Mouse (Mus musculus) hindbrain, embryonic 11.5 days (tissue): Measurements from ENCODE around the gene Ttc23. TPM values are rescaled to one million over a fixed set of nuclear protein-coding genes. Genes with fewer than 3 reads are reported as not detected.

Experiments used
- ATAC-seq: fragments of 200-750 bp; cut with Nextera tagmentation; 2 replicates; pipeline ENCODE4 v1.8.0; 2017; ENCODE audit warnings: mild to moderate bottlenecking, moderate TSS enrichment, moderate library complexity; ENCODE audit not compliant: low FRiP score
- DNase-seq: peaks from one replicate; pipeline ENCODE4 v3.0.0-alpha.2; 2015; ENCODE audit warnings: low spot score
- H3K27ac ChIP-seq: fragments of 300-500 bp; sonication (generic); 2 replicates; pipeline ENCODE4 v1.5.1; 2014; ENCODE audit warnings: mild to moderate bottlenecking, low read depth, low read length
- H3K27me3 ChIP-seq: fragments of 300-500 bp; sonication (generic); 2 replicates; pipeline ENCODE4 v1.6.1; 2014; ENCODE audit warnings: mild to moderate bottlenecking, low read length, moderate library complexity, mixed read lengths; ENCODE audit not compliant: control insufficient read depth, insufficient read depth
- H3K36me3 ChIP-seq: fragments of 300-500 bp; sonication (generic); 2 replicates; pipeline ENCODE4 v1.6.1; 2014; ENCODE audit warnings: mild to moderate bottlenecking, low read length, moderate library complexity, mixed read lengths; ENCODE audit not compliant: control insufficient read depth, insufficient read depth
- H3K4me1 ChIP-seq: fragments of 300-500 bp; sonication (generic); replicated peaks from 2 replicates; pipeline ENCODE4 v1.6.1; 2014; ENCODE audit warnings: low read length, mixed read lengths; ENCODE audit not compliant: control insufficient read depth, insufficient read depth
- H3K4me2 ChIP-seq: fragments of 300-500 bp; sonication (generic); replicated peaks from 2 replicates; pipeline ENCODE4 v1.6.1; 2014; ENCODE audit warnings: mild to moderate bottlenecking, low read depth, low read length
- H3K4me3 ChIP-seq: fragments of 300-500 bp; sonication (generic); 2 replicates; pipeline ENCODE4 v1.5.1; 2014; ENCODE audit warnings: low read depth, low read length
- H3K9ac ChIP-seq: fragments of 300-500 bp; sonication (generic); 2 replicates; pipeline ENCODE4 v1.6.1; 2014; ENCODE audit warnings: low read depth, low read length
- H3K9me3 ChIP-seq: fragments of 300-500 bp; sonication (generic); 2 replicates; pipeline ENCODE4 v1.6.1; 2016; ENCODE audit warnings: low read length; ENCODE audit not compliant: control insufficient read depth
- WGBS: fragments of 180-500 bp; shearing (Covaris S2); extraction: QIAGEN DNeasy Blood & Tissue Kit; methylation state at CpG from one replicate; pipeline ENCODE4 v1.1.7; 2014; 5-methylcytosine and 5-hydroxymethylcytosine counted together
- polyA plus RNA-seq: library from polyadenylated mRNA; unstranded; fragments of >200 nt; fragmentation: Nextera tagmentation; extraction: Ambion mirVana; gene quantifications from 2 replicates; pipeline ENCODE4 v1.2.1, GENCODE M21; 2014

Gene Ttc23
- polyA plus RNA-seq, 1 experiment from 2014 or later = 33.3 TPM

DNA sequence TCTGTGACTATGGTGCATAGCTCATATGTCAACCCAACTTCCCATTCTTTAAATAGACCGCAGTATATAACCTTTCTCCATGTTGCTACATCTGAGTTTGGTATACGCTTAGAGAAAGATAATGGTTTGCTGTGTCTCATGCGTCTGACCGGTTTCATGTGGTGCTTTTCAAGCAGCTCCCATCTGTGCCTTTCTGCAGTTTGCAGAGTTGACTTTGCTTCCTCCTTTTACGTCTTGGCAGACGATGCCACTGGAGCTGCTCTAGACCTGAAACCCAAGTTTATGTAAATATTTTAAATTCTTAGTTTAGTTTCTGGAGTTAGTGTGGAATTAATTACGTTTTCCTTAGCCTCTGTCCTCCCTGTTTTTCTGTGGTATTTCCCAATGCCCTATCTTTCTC, 7.5 kb downstream of the Ttc23 start:
- WGBS = 88% methylated on average over 7 of the region's 7 CpGs
- no peak overlapping the region for H3K4me2 ChIP-seq

GRCm38 (mm10) chr7:67655186-67655585, 8.0 kb downstream of the Ttc23 start:
- no peak overlapping the region for H3K9ac ChIP-seq

More for the DNA sequence above, 7.5 kb downstream of the Ttc23 start:
- Histone ChIP-seq H3K4me1 (no peaks in the 10 kb centered on the region), H3K9me3 (no peaks in the 10 kb centered on the region), H3K36me3 (no peaks in the 10 kb centered on the region), H3K9ac (no peak overlapping the region), H3K27me3 (no peaks in the 10 kb centered on the region), H3K4me3 (no peak overlapping the region), H3K27ac (no peak overlapping the region)
- ATAC-seq = no peak
- no peak for DNase-seq

GRCm38 (mm10) chr7:67658110-67658509, 10.9 kb downstream of the Ttc23 start:
- no peak overlapping the region for H3K4me3 ChIP-seq
- H3K9me3 ChIP-seq = no peaks in the 10 kb centered on the region
- ATAC-seq = no peak
- no peaks in the 10 kb centered on the region for H3K4me1 ChIP-seq
- no peaks in the 10 kb centered on the region for H3K27me3 ChIP-seq
- H3K36me3 ChIP-seq = no peaks in the 10 kb centered on the region
- H3K4me2 ChIP-seq = no peak overlapping the region
- 86% methylated on average over 4 of the region's 4 CpGs for WGBS
- H3K27ac ChIP-seq = no peak overlapping the region
- no peak for DNase-seq
- H3K9ac ChIP-seq = no peak overlapping the region

More at GRCm38 (mm10) chr7:67655186-67655585, 8.0 kb downstream of the Ttc23 start:
- WGBS = 17% methylated on average over 1 of the region's 1 CpGs
- Histone ChIP-seq H3K9me3 (no peaks in the 10 kb centered on the region), H3K4me2 (no peak overlapping the region), H3K4me3 (no peak overlapping the region), H3K36me3 (no peaks in the 10 kb centered on the region), H3K4me1 (no peaks in the 10 kb centered on the region), H3K27me3 (no peaks in the 10 kb centered on the region), H3K27ac (no peak overlapping the region)
- ATAC-seq (no peak), DNase-seq (peak; percentile 33)

GRCm38 (mm10) chr7:67662424-67662823, 15.2 kb downstream of the Ttc23 start:
- no peak overlapping the region for H3K4me2 ChIP-seq
- no peak overlapping the region for H3K27ac ChIP-seq
- no peak for DNase-seq
- no peaks in the 10 kb centered on the region for H3K27me3 ChIP-seq
- H3K4me1 ChIP-seq = peaks cover 3% of the 10 kb centered on the region; the same call in 1 of the 2 replicates
- H3K9me3 ChIP-seq = no peaks in the 10 kb centered on the region
- H3K36me3 ChIP-seq = no peaks in the 10 kb centered on the region
- WGBS = 88% methylated on average over 5 of the region's 5 CpGs
- H3K9ac ChIP-seq = no peak overlapping the region
- no peak for ATAC-seq
- no peak overlapping the region for H3K4me3 ChIP-seq

DNA sequence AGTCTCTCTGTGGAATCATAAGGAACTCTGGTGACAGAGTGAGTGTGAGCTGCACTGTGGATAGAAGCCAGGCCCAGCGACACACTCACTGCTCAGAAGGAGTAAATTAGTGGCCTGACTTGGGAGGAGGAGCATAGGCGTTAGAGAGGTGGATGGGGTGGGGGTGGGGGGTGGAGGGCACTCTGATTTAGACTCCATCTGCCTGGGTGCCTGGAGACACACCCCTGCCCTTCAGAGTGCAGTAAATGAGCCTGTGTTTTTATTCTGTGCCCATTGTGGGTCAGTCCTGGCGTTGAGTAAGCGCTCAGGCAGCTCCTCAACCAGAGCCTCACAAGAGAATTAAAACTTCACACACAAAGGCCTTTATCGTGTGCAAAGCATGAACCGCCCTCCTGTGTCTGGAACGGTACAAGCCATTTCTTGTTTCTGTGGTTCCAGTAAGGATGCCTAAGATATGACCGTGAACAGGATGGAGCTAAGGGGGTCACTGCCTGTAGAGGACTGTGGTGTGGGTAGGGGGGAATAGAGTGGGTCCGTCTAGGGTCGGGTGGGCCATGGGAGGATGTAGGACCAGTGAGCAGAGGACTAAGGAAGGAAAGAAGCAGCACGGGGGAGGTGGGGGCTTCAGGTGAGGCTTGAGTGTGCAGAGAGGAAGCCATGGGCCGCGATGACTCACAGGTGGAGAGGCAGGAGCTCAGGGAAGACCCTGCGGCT, 16.9 kb downstream of the Ttc23 start:
- H3K4me1 ChIP-seq = peaks cover 3% of the 10 kb centered on the region; the same call in 1 of the 2 replicates
- no peak overlapping the region for H3K9ac ChIP-seq
- no peak overlapping the region for H3K4me2 ChIP-seq
- no peaks in the 10 kb centered on the region for H3K36me3 ChIP-seq
- no peak overlapping the region for H3K4me3 ChIP-seq
- no peak for DNase-seq
- H3K9me3 ChIP-seq = no peaks in the 10 kb centered on the region
- 86% methylated on average over 14 of the region's 14 CpGs for WGBS
- no peaks in the 10 kb centered on the region for H3K27me3 ChIP-seq
- ATAC-seq = no peak
- 0 out of 2 replicates have a peak overlapping the region, but pooled peaks have one; percentile 12 for H3K27ac ChIP-seq

- no peak overlapping the region for H3K4me3 ChIP-seq
- DNase-seq = no peak
- no peak overlapping the region for H3K9ac ChIP-seq
- no peaks in the 10 kb centered on the region for H3K9me3 ChIP-seq
- 97% methylated on average over 1 of the region's 1 CpGs for WGBS
- no peaks in the 10 kb centered on the region for H3K4me1 ChIP-seq
- ATAC-seq = no peak
- no peaks in the 10 kb centered on the region for H3K27me3 ChIP-seq
- H3K27ac ChIP-seq = no peak overlapping the region
- 0 out of 2 replicates have a peak, but pooled peaks cover 3% of the 10 kb centered on the region for H3K36me3 ChIP-seq
- no peak overlapping the region for H3K4me2 ChIP-seq
These were observed 23.8 kb downstream of the Ttc23 start for GRCm38 (mm10) chr7:67670965-67671364.

GRCm38 (mm10) chr7:67672650-67673049, 25.4 kb downstream of the Ttc23 start:
- Histone ChIP-seq H3K36me3 (0 out of 2 replicates have a peak, but pooled peaks cover 3% of the 10 kb centered on the region), H3K27me3 (no peaks in the 10 kb centered on the region), H3K9me3 (no peaks in the 10 kb centered on the region), H3K9ac (no peak overlapping the region), H3K4me3 (no peak overlapping the region), H3K4me1 (no peaks in the 10 kb centered on the region), H3K4me2 (no peak overlapping the region), H3K27ac (no peak overlapping the region)
- DNase-seq (peak; percentile 95), ATAC-seq (0 out of 2 replicates have a peak, but pooled peaks have one; percentile 17)
- 15% methylated on average over 10 of the region's 10 CpGs for WGBS

DNA sequence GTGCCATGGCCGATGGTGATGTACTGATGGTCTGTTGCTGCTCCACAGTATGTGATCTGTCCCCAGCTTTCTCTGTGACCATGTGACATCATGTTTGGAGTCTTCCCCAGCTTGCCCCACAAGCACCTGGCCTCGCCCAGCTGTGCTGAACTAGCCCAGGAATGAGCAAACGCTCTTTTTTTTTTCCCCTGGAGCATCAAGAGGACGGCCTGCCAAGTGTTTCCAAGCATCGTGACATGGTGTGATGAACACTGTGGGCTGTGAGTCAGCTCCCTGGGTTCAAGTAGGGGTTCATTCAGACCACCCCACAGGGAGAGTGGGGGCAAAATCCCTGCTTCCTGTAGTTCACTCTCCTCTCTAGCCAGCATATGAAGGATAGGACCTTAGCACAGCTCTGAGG, 26.4 kb downstream of the Ttc23 start:
- no peaks in the 10 kb centered on the region for H3K9me3 ChIP-seq
- 0 out of 2 replicates have a peak, but pooled peaks cover 3% of the 10 kb centered on the region for H3K36me3 ChIP-seq
- no peak overlapping the region for H3K9ac ChIP-seq
- no peaks in the 10 kb centered on the region for H3K4me1 ChIP-seq
- H3K4me3 ChIP-seq = no peak overlapping the region
- DNase-seq (no peak), ATAC-seq (no peak)
- H3K4me2 ChIP-seq = no peak overlapping the region
- WGBS = 89% methylated on average over 5 of the region's 5 CpGs
- H3K27ac ChIP-seq = no peak overlapping the region
- H3K27me3 ChIP-seq = no peaks in the 10 kb centered on the region

- H3K4me2 ChIP-seq = no peak overlapping the region
- 95% methylated on average over 16 of the region's 16 CpGs for WGBS
- DNase-seq = no peak
- no peak overlapping the region for H3K4me3 ChIP-seq
- H3K27me3 ChIP-seq = no peaks in the 10 kb centered on the region
- no peak overlapping the region for H3K27ac ChIP-seq
- no peaks in the 10 kb centered on the region for H3K36me3 ChIP-seq
- ATAC-seq = no peak
- H3K4me1 ChIP-seq = no peaks in the 10 kb centered on the region
- H3K9me3 ChIP-seq = no peaks in the 10 kb centered on the region
- no peak overlapping the region for H3K9ac ChIP-seq
These were observed 31.8 kb downstream of the Ttc23 start for GRCm38 (mm10) chr7:67678878-67679499.
